Mouse (Mus musculus) limb, embryonic 14.5 days (tissue): ENCODE data around the gene Eva1c. TPM values are rescaled to one million over a fixed set of nuclear protein-coding genes. Genes with fewer than 3 reads are reported as not detected.

ENCODE experiments used
- ATAC-seq: fragments of 200-750 bp; cut with Nextera tagmentation; 2 replicates; pipeline ENCODE4 v1.8.0; 2017; ENCODE audit warnings: low read depth, moderate number of reproducible peaks, moderate TSS enrichment; ENCODE audit not compliant: low FRiP score
- DNase-seq: peaks from one replicate; pipeline ENCODE4 v3.0.0-alpha.2; 2015; ENCODE audit warnings: low spot score
- H3K27ac ChIP-seq: fragments of 300-500 bp; sonication (generic); replicated peaks from 2 replicates; pipeline ENCODE4 v1.5.1; 2014; ENCODE audit warnings: low read depth, mild to moderate bottlenecking, low read length, moderate library complexity, mixed read lengths
- H3K27me3 ChIP-seq: fragments of 300-500 bp; sonication (generic); 2 replicates; pipeline ENCODE4 v1.6.1; 2014; ENCODE audit warnings: low read length, mixed read lengths; ENCODE audit not compliant: control insufficient read depth, insufficient read depth
- H3K36me3 ChIP-seq: fragments of 300-500 bp; sonication (generic); 2 replicates; pipeline ENCODE4 v1.6.1; 2014; ENCODE audit warnings: mild to moderate bottlenecking, low read length, moderate library complexity, mixed read lengths; ENCODE audit not compliant: control insufficient read depth, insufficient read depth
- H3K4me1 ChIP-seq: fragments of 300-500 bp; sonication (generic); 2 replicates; pipeline ENCODE4 v1.6.1; 2014; ENCODE audit warnings: antibody characterized with exemption, low read length, mixed read lengths; ENCODE audit not compliant: control insufficient read depth, insufficient read depth
- H3K4me2 ChIP-seq: fragments of 300-500 bp; sonication (generic); replicated peaks from 2 replicates; pipeline ENCODE4 v1.6.1; 2014; ENCODE audit warnings: low read depth, mild to moderate bottlenecking, low read length, moderate library complexity; ENCODE audit not compliant: severe bottlenecking
- H3K4me3 ChIP-seq: fragments of 300-500 bp; sonication (generic); replicated peaks from 2 replicates; pipeline ENCODE4 v1.5.1; 2014; ENCODE audit warnings: low read length
- H3K9ac ChIP-seq: fragments of 300-500 bp; sonication (generic); 2 replicates; pipeline ENCODE4 v1.6.1; 2014; ENCODE audit warnings: mild to moderate bottlenecking, low read depth, low read length, moderate library complexity; ENCODE audit not compliant: severe bottlenecking
- H3K9me3 ChIP-seq: fragments of 300-500 bp; sonication (generic); 2 replicates; pipeline ENCODE4 v1.6.1; 2016; ENCODE audit warnings: low read length; ENCODE audit not compliant: control insufficient read depth
- POLR2A ChIP-seq: fragments of 200-500 bp; IDR thresholded peaks from 2 replicates; pipeline ENCODE4 v1.8.0; 2012; ENCODE audit warnings: inconsistent platforms, mild to moderate bottlenecking, moderate library complexity, borderline replicate concordance; ENCODE audit not compliant: insufficient read depth, insufficient read length; ENCODE audit errors: extremely low read depth
- WGBS: fragments of 180-500 bp; shearing (Covaris S2); extraction: QIAGEN DNeasy Blood & Tissue Kit; methylation state at CpG from one replicate; pipeline ENCODE4 v1.1.7; 2014; 5-methylcytosine and 5-hydroxymethylcytosine counted together
- polyA plus RNA-seq, 2 experiments: library from polyadenylated mRNA; depleted of rRNA in 1 of 2; stranded (reverse) in 1 of 2; unstranded in 1 of 2; fragments of >200 nt; fragmentation: Nextera tagmentation in 1 of 2; extraction: Ambion mirVana in 1 of 2; gene quantifications; 2 replicates each; pipeline versions ENCODE4 v1.2.1 to v1.2.3; 2012 to 2014

Eva1c gene
- polyA plus RNA-seq, 2 experiments, result 1.4 to 2.6 TPM

GRCm38 (mm10) chr16:90878135-90878860, 51.8 kb downstream of the Eva1c start:
- no peak overlapping the region for H3K4me3 ChIP-seq
- H3K36me3 ChIP-seq, result no peaks in the 10 kb centered on the region
- peaks cover 16% of the 10 kb centered on the region for H3K4me1 ChIP-seq
- TF ChIP-seq POLR2A, result no peak
- no peaks in the 10 kb centered on the region for H3K27me3 ChIP-seq
- no peak overlapping the region for H3K27ac ChIP-seq
- WGBS, result 79% methylated on average over 3 of the region's 3 CpGs
- H3K9ac ChIP-seq, result no peak overlapping the region
- ATAC-seq, result no peak
- no peaks in the 10 kb centered on the region for H3K9me3 ChIP-seq
- no peak for DNase-seq
- no peak overlapping the region for H3K4me2 ChIP-seq

- DNase-seq (peak; percentile 65), ATAC-seq (peak; percentile 74)
- Histone ChIP-seq H3K36me3 (no peaks in the 10 kb centered on the region), H3K9ac (no peak overlapping the region), H3K9me3 (no peaks in the 10 kb centered on the region), H3K27me3 (no peaks in the 10 kb centered on the region), H3K4me2 (no peak overlapping the region), H3K4me3 (no peak overlapping the region), H3K4me1 (peaks cover 26% of the 10 kb centered on the region), H3K27ac (peak overlapping the region; percentile 65)
- WGBS, result 39% methylated on average over 8 of the region's 8 CpGs
- no peak for TF ChIP-seq POLR2A
These were observed 56.0 kb downstream of the Eva1c start for GRCm38 (mm10) chr16:90882501-90882977.

- 86% methylated on average over 2 of the region's 2 CpGs for WGBS
- no peak for DNase-seq
- no peak for ATAC-seq
These were observed 58.8 kb downstream of the Eva1c start for GRCm38 (mm10) chr16:90885351-90885750.

GRCm38 (mm10) chr16:90885781-90886565, 59.5 kb downstream of the Eva1c start:
- Histone ChIP-seq H3K4me1 (peaks cover 26% of the 10 kb centered on the region), H3K4me3 (no peak overlapping the region), H3K4me2 (no peak overlapping the region), H3K9ac (no peak overlapping the region), H3K27ac (no peak overlapping the region; the same call in 1 of the 2 replicates), H3K9me3 (no peaks in the 10 kb centered on the region), H3K27me3 (no peaks in the 10 kb centered on the region), H3K36me3 (no peaks in the 10 kb centered on the region)
- ATAC-seq (0 out of 2 replicates have a peak, but pooled peaks have one; percentile 15), DNase-seq (peak; percentile 66)
- TF ChIP-seq POLR2A, result no peak
- WGBS, result 62% methylated on average over 9 of the region's 9 CpGs

More at GRCm38 (mm10) chr16:90885351-90885750, 58.8 kb downstream of the Eva1c start:
- H3K27me3 ChIP-seq, result no peaks in the 10 kb centered on the region
- H3K4me1 ChIP-seq, result peaks cover 26% of the 10 kb centered on the region
- H3K9me3 ChIP-seq, result no peaks in the 10 kb centered on the region
- no peak overlapping the region for H3K4me3 ChIP-seq
- H3K9ac ChIP-seq, result no peak overlapping the region
- H3K27ac ChIP-seq, result no peak overlapping the region
- H3K36me3 ChIP-seq, result no peaks in the 10 kb centered on the region
- no peak overlapping the region for H3K4me2 ChIP-seq
- no peak for TF ChIP-seq POLR2A

- no peak for DNase-seq
- 77% methylated on average over 9 of the region's 9 CpGs for WGBS
- H3K9me3 ChIP-seq, result no peaks in the 10 kb centered on the region
- no peak overlapping the region for H3K4me2 ChIP-seq
- H3K4me3 ChIP-seq, result no peak overlapping the region
- no peak for ATAC-seq
- no peaks in the 10 kb centered on the region for H3K36me3 ChIP-seq
- H3K4me1 ChIP-seq, result peaks cover 6% of the 10 kb centered on the region; the same call in 1 of the 2 replicates
- no peak overlapping the region for H3K9ac ChIP-seq
- no peak overlapping the region for H3K27ac ChIP-seq
- no peaks in the 10 kb centered on the region for H3K27me3 ChIP-seq
- no peak for TF ChIP-seq POLR2A
These were observed 64.2 kb downstream of the Eva1c start for GRCm38 (mm10) chr16:90890683-90891082.
